Mouse (Mus musculus): ENCODE results near the gene Twsg1.
"Not testable (repeated sequence)": the region's sequence is repeated elsewhere in the genome, so short reads cannot be mapped to it uniquely, and the experiment has no call there.

The Twsg1 gene

GRCm38 (mm10) chr17:65950622-65951404 is at the start of gene Twsg1:
Gene Twsg1 (minus strand): TSS chr17:65951226.
- DNase-seq (ENCODE audit: low read depth, low spot score): peak; percentile 93

- DNase-seq (ENCODE audit: low read depth, low spot score): no peak
Observed at GRCm38 (mm10) chr17:65988151-65988820, 37.3 kb upstream of the Twsg1 start.

- DNase-seq (ENCODE audit: low read depth, low spot score): not testable (repeated sequence)
Observed at GRCm38 (mm10) chr17:65976720-65977119, 25.7 kb upstream of the Twsg1 start.

GRCm38 (mm10) chr17:65967751-65968150 is 16.7 kb upstream of the Twsg1 start:
- DNase-seq (ENCODE audit: low read depth, low spot score): no peak

- DNase-seq (ENCODE audit: low read depth, low spot score): no peak
Observed at GRCm38 (mm10) chr17:65962263-65962662, 11.2 kb upstream of the Twsg1 start.

- DNase-seq (ENCODE audit: low read depth, low spot score): peak; percentile 45
Observed at GRCm38 (mm10) chr17:65961606-65962136, 10.6 kb upstream of the Twsg1 start.

- no peak for DNase-seq (ENCODE audit: low read depth, low spot score)
Observed at GRCm38 (mm10) chr17:65959011-65959410, 8.0 kb upstream of the Twsg1 start.

GRCm38 (mm10) chr17:65958366-65958765 is 7.3 kb upstream of the Twsg1 start:
- DNase-seq (ENCODE audit: low read depth, low spot score): no peak

GRCm38 (mm10) chr17:65957782-65958325 is 6.8 kb upstream of the Twsg1 start:
- DNase-seq (ENCODE audit: low read depth, low spot score): no peak

GRCm38 (mm10) chr17:65956993-65957781 is 6.2 kb upstream of the Twsg1 start:
- DNase-seq (ENCODE audit: low read depth, low spot score): no peak

- no peak for DNase-seq (ENCODE audit: low read depth, low spot score)
Observed at GRCm38 (mm10) chr17:65956140-65956539, 5.1 kb upstream of the Twsg1 start.

GRCm38 (mm10) chr17:65953959-65954358 is 2.9 kb upstream of the Twsg1 start:
- DNase-seq (ENCODE audit: low read depth, low spot score): peak; percentile 81

- peak; percentile 75 for DNase-seq (ENCODE audit: low read depth, low spot score)
Observed at GRCm38 (mm10) chr17:65952083-65952482, 1.1 kb upstream of the Twsg1 start.

GRCm38 (mm10) chr17:65950183-65950582 is 843 bp downstream of the Twsg1 start:
- no peak for DNase-seq (ENCODE audit: low read depth, low spot score)

- no peak for DNase-seq (ENCODE audit: low read depth, low spot score)
Observed at GRCm38 (mm10) chr17:65947307-65947706, 3.7 kb downstream of the Twsg1 start.

GRCm38 (mm10) chr17:65945420-65945819 is 5.6 kb downstream of the Twsg1 start:
- no peak for DNase-seq (ENCODE audit: low read depth, low spot score)

- DNase-seq (ENCODE audit: low read depth, low spot score): no peak
Observed at GRCm38 (mm10) chr17:65942394-65942793, 8.6 kb downstream of the Twsg1 start.

- DNase-seq (ENCODE audit: low read depth, low spot score): peak; percentile 38
Observed at GRCm38 (mm10) chr17:65941275-65941674, 9.8 kb downstream of the Twsg1 start.

- peak; percentile 84 for DNase-seq (ENCODE audit: low read depth, low spot score)
Observed at GRCm38 (mm10) chr17:65940221-65940620, 10.8 kb downstream of the Twsg1 start.

GRCm38 (mm10) chr17:65939461-65940192 is 11.4 kb downstream of the Twsg1 start:
- DNase-seq (ENCODE audit: low read depth, low spot score): no peak

- DNase-seq (ENCODE audit: low read depth, low spot score): no peak
Observed at GRCm38 (mm10) chr17:65937671-65938070, 13.4 kb downstream of the Twsg1 start.
